Mouse (Mus musculus) neural tube, embryonic 11.5 days (tissue): Measurements from ENCODE around the gene Dst. TPM values are rescaled to one million over a fixed set of nuclear protein-coding genes. Genes with fewer than 3 reads are reported as not detected.

Experiments
- ATAC-seq: fragments of 200-750 bp; cut with Nextera tagmentation; 2 replicates; pipeline ENCODE4 v1.8.0; 2017; ENCODE audit warnings: moderate number of reproducible peaks, mild to moderate bottlenecking, moderate TSS enrichment, moderate library complexity; ENCODE audit not compliant: insufficient read depth, low FRiP score, low TSS enrichment
- DNase-seq: peaks from one replicate; pipeline ENCODE4 v3.0.0-alpha.2; 2015; ENCODE audit warnings: low spot score
- H3K27ac ChIP-seq: fragments of 300-500 bp; sonication (generic); 2 replicates; pipeline ENCODE4 v1.5.1; 2014; ENCODE audit warnings: low read depth, mild to moderate bottlenecking, low read length
- H3K27me3 ChIP-seq: fragments of 300-500 bp; sonication (generic); 2 replicates; pipeline ENCODE4 v1.6.1; 2014; ENCODE audit warnings: mild to moderate bottlenecking, low read length, mixed read lengths; ENCODE audit not compliant: control insufficient read depth, insufficient read depth
- H3K36me3 ChIP-seq: fragments of 300-500 bp; sonication (generic); 2 replicates; pipeline ENCODE4 v1.6.1; 2014; ENCODE audit warnings: mild to moderate bottlenecking, low read length, moderate library complexity, mixed read lengths; ENCODE audit not compliant: control insufficient read depth, insufficient read depth
- H3K4me1 ChIP-seq: fragments of 300-500 bp; sonication (generic); 2 replicates; pipeline ENCODE4 v1.6.1; 2014; ENCODE audit warnings: low read length, mixed read lengths; ENCODE audit not compliant: control insufficient read depth, insufficient read depth
- H3K4me2 ChIP-seq: fragments of 300-500 bp; sonication (generic); 2 replicates; pipeline ENCODE4 v1.6.1; 2014; ENCODE audit warnings: low read depth, mild to moderate bottlenecking, moderate library complexity
- H3K4me3 ChIP-seq: fragments of 300-500 bp; sonication (generic); 2 replicates; pipeline ENCODE4 v1.5.1; 2014; ENCODE audit warnings: low read depth, low read length
- H3K9ac ChIP-seq: fragments of 300-500 bp; sonication (generic); 2 replicates; pipeline ENCODE4 v1.6.1; 2014; ENCODE audit warnings: mild to moderate bottlenecking, low read length
- H3K9me3 ChIP-seq: fragments of 300-500 bp; sonication (generic); 2 replicates; pipeline ENCODE4 v1.6.1; 2016; ENCODE audit warnings: low read length; ENCODE audit not compliant: control insufficient read depth
- WGBS: fragments of 180-500 bp; shearing (Covaris S2); extraction: QIAGEN DNeasy Blood & Tissue Kit; methylation state at CpG from one replicate; pipeline ENCODE4 v1.1.7; 2014; 5-methylcytosine and 5-hydroxymethylcytosine counted together
- polyA plus RNA-seq: library from polyadenylated mRNA; unstranded; fragments of >200 nt; fragmentation: Nextera tagmentation; extraction: Ambion mirVana; gene quantifications from 2 replicates; pipeline ENCODE4 v1.2.1, GENCODE M21; 2014

Gene Dst
- polyA plus RNA-seq, 1 experiment from 2014 or later, result 46.2 TPM

GRCm38 (mm10) chr1:34002321-34002720 is 94.3 kb downstream of the Dst start:
- Histone ChIP-seq H3K36me3 (no peaks in the 10 kb centered on the region), H3K4me2 (no peak overlapping the region), H3K4me3 (no peak overlapping the region), H3K27me3 (no peaks in the 10 kb centered on the region), H3K4me1 (peaks cover 5% of the 10 kb centered on the region), H3K9me3 (no peaks in the 10 kb centered on the region), H3K27ac (no peak overlapping the region), H3K9ac (no peak overlapping the region)
- ATAC-seq (no peak), DNase-seq (no peak)
- 84% methylated on average over 4 of the region's 4 CpGs for WGBS

GRCm38 (mm10) chr1:34002970-34003369 is 94.9 kb downstream of the Dst start:
- no peaks in the 10 kb centered on the region for H3K36me3 ChIP-seq
- H3K9me3 ChIP-seq, result no peaks in the 10 kb centered on the region
- WGBS, result 26% methylated on average over 9 of the region's 9 CpGs
- H3K4me2 ChIP-seq, result no peak overlapping the region
- DNase-seq, result no peak
- no peak for ATAC-seq
- H3K4me1 ChIP-seq, result peaks cover 10% of the 10 kb centered on the region
- no peaks in the 10 kb centered on the region for H3K27me3 ChIP-seq
- H3K9ac ChIP-seq, result no peak overlapping the region
- H3K27ac ChIP-seq, result no peak overlapping the region
- H3K4me3 ChIP-seq, result no peak overlapping the region

- 2% methylated on average over 10 of the region's 10 CpGs for WGBS
- Histone ChIP-seq H3K9me3 (no peaks in the 10 kb centered on the region), H3K9ac (peak overlapping the region; percentile 65), H3K4me2 (peak overlapping the region; percentile 65), H3K4me3 (peak overlapping the region; percentile 55), H3K27me3 (no peaks in the 10 kb centered on the region), H3K27ac (peak overlapping the region; percentile 23; the same call in 1 of the 2 replicates), H3K4me1 (peaks cover 10% of the 10 kb centered on the region), H3K36me3 (no peaks in the 10 kb centered on the region)
- no peak for DNase-seq
- ATAC-seq, result peak; percentile 1; the same call in 1 of the 2 replicates
These were observed 97.3 kb downstream of the Dst start for GRCm38 (mm10) chr1:34005238-34005725.

GRCm38 (mm10) chr1:34005726-34006638 is 98.0 kb downstream of the Dst start:
- ATAC-seq, result peak; percentile 62
- H3K27ac ChIP-seq, result peak overlapping the region; percentile 57
- WGBS, result under 1% methylated on average over 29 of the region's 29 CpGs

GRCm38 (mm10) chr1:34006828-34007361 is 98.9 kb downstream of the Dst start:
- Histone ChIP-seq H3K4me1 (peaks cover 10% of the 10 kb centered on the region), H3K4me3 (peak overlapping the region; percentile 55), H3K27me3 (no peaks in the 10 kb centered on the region), H3K9ac (peak overlapping the region; percentile 35), H3K9me3 (no peaks in the 10 kb centered on the region), H3K27ac (no peak overlapping the region), H3K4me2 (peak overlapping the region; percentile 65), H3K36me3 (no peaks in the 10 kb centered on the region)
- DNase-seq (no peak), ATAC-seq (no peak)
- 9% methylated on average over 5 of the region's 5 CpGs for WGBS

More at GRCm38 (mm10) chr1:34005726-34006638, 98.0 kb downstream of the Dst start:
- Histone ChIP-seq H3K9ac (peak overlapping the region; percentile 65), H3K4me2 (peak overlapping the region; percentile 65), H3K36me3 (no peaks in the 10 kb centered on the region), H3K9me3 (no peaks in the 10 kb centered on the region), H3K4me3 (peak overlapping the region; percentile 55), H3K27me3 (no peaks in the 10 kb centered on the region), H3K4me1 (peaks cover 10% of the 10 kb centered on the region)
- DNase-seq, result peak; percentile 80

GRCm38 (mm10) chr1:34007379-34007778 is 99.4 kb downstream of the Dst start:
- H3K9me3 ChIP-seq, result no peaks in the 10 kb centered on the region
- no peak overlapping the region for H3K27ac ChIP-seq
- no peaks in the 10 kb centered on the region for H3K36me3 ChIP-seq
- H3K4me2 ChIP-seq, result peak overlapping the region; percentile 65
- no peak overlapping the region; the same call in 1 of the 2 replicates for H3K9ac ChIP-seq
- DNase-seq, result no peak
- peak overlapping the region; percentile 55 for H3K4me3 ChIP-seq
- ATAC-seq, result no peak
- 6% methylated on average over 4 of the region's 4 CpGs for WGBS
- peaks cover 11% of the 10 kb centered on the region for H3K4me1 ChIP-seq
- no peaks in the 10 kb centered on the region for H3K27me3 ChIP-seq

- ATAC-seq (peak; percentile 85), DNase-seq (peak; percentile 81)
- H3K4me3 ChIP-seq, result peak overlapping the region; percentile 76
- peak overlapping the region; percentile 93 for H3K4me2 ChIP-seq
- no peaks in the 10 kb centered on the region for H3K27me3 ChIP-seq
- under 1% methylated on average over 39 of the region's 47 CpGs for WGBS
- peak overlapping the region; percentile 90 for H3K9ac ChIP-seq
- no peaks in the 10 kb centered on the region for H3K36me3 ChIP-seq
- H3K9me3 ChIP-seq, result no peaks in the 10 kb centered on the region
- peak overlapping the region; percentile 90 for H3K27ac ChIP-seq
- peaks cover 7% of the 10 kb centered on the region for H3K4me1 ChIP-seq
These were observed 103.1 kb downstream of the Dst start for GRCm38 (mm10) chr1:34011051-34011677.

- DNase-seq, result peak; percentile 59
- peak overlapping the region; percentile 93 for H3K4me2 ChIP-seq
These were observed 103.8 kb downstream of the Dst start for GRCm38 (mm10) chr1:34011821-34012271.

More at GRCm38 (mm10) chr1:34011821-34012271, 103.8 kb downstream of the Dst start:
- Histone ChIP-seq H3K9me3 (no peaks in the 10 kb centered on the region), H3K27me3 (no peaks in the 10 kb centered on the region), H3K4me3 (peak overlapping the region; percentile 76), H3K27ac (peak overlapping the region; percentile 90), H3K36me3 (no peaks in the 10 kb centered on the region), H3K9ac (peak overlapping the region; percentile 90), H3K4me1 (peaks cover 9% of the 10 kb centered on the region)
- ATAC-seq, result peak; percentile 54
- 0% methylated on average over 16 of the region's 16 CpGs for WGBS
